18 mouse cellular contexts compared by ENCODE assay signal in genomic region chr6:81959866-81960265, GRCm38 (mm10).
"Had no signal": no experiment of that assay in that cellular context is flagged by ENCODE, and none has a peak within 500 bp of the region (broad histone marks: within the 10 kb centered on the region; RNA-seq: fewer than 3 reads in every experiment).

No protein-coding gene starts in this region.

- H3K27me3 ChIP-seq: liver, embryonic 15.5 days; lung, embryonic 15.5 days; megakaryocyte, embryonic 14.5 days; midbrain, embryonic 12.5 days; neural tube, embryonic 12.5 days; stomach, embryonic 15.5 days had no signal

- H3K4me3 ChIP-seq: liver, embryonic 15.5 days; lung, embryonic 15.5 days; megakaryocyte, embryonic 14.5 days; midbrain, embryonic 12.5 days; neural tube, embryonic 12.5 days; stomach, embryonic 15.5 days had no signal

- H3K9me3 ChIP-seq: liver, embryonic 15.5 days; lung, embryonic 15.5 days; megakaryocyte, embryonic 14.5 days; midbrain, embryonic 12.5 days; stomach, embryonic 15.5 days had no signal

- H3K4me2 ChIP-seq: liver, embryonic 15.5 days; lung, embryonic 15.5 days; midbrain, embryonic 12.5 days; neural tube, embryonic 12.5 days; stomach, embryonic 15.5 days had no signal

- DNase-seq: liver, postnatal 0 days; lung, adult 2 months; lung, postnatal 14 days; lung, postnatal 36 days; midbrain, embryonic 14.5 days; right cerebral cortex, postnatal 14 days; thymus, adult 2 months; thymus, postnatal 25 days; thymus, postnatal 4 days had no signal

- H3K9ac ChIP-seq: liver, embryonic 15.5 days; liver, postnatal 0 days; lung, embryonic 15.5 days; midbrain, embryonic 12.5 days; neural tube, embryonic 12.5 days; stomach, embryonic 15.5 days had no signal

- H3K27ac ChIP-seq: liver, embryonic 15.5 days; lung, embryonic 15.5 days; macrophage; midbrain, embryonic 12.5 days; neural tube, embryonic 12.5 days; stomach, embryonic 15.5 days; stomach, postnatal 0 days had no signal

- ATAC-seq: liver, postnatal 0 days; lung, postnatal 0 days had no signal
